Mouse (Mus musculus): ENCODE data around the gene A930004D18Rik. TPM values are rescaled to one million over a fixed set of nuclear protein-coding genes. Genes with fewer than 3 reads are reported as not detected.
A peak's percentile ranks its signal among the peaks of the same experiment; 100 is the strongest.

A930004D18Rik gene
- polyA plus RNA-seq, 2 experiments, result 8.8 to 13.0 TPM

GRCm38 (mm10) chr2:18039566-18040290 is 2.2 kb upstream of the A930004D18Rik start:
- ATAC-seq (ENCODE audit: low FRiP score, low read depth), result peak; percentile 71; the same call in 1 of the 2 replicates
- WGBS, result 8% methylated on average over 42 of the region's 46 CpGs

GRCm38 (mm10) chr2:18038895-18039371 is 1.4 kb upstream of the A930004D18Rik start:
- Histone ChIP-seq H3K27me3 (ENCODE audit: control insufficient read depth, insufficient read depth, low read length) (no peaks in the 10 kb centered on the region), H3K4me2 (replicated peaks; ENCODE audit: low read depth, low read length, severe bottlenecking) (no peak overlapping the region), H3K4me1 (ENCODE audit: control insufficient read depth, insufficient read depth, low read length) (peaks cover 42% of the 10 kb centered on the region), H3K4me3 (replicated peaks; ENCODE audit: low read length) (no peak overlapping the region), H3K36me3 (ENCODE audit: control insufficient read depth, insufficient read depth, low read length) (no peaks in the 10 kb centered on the region), H3K27ac (replicated peaks; ENCODE audit: low read depth, low read length) (no peak overlapping the region), H3K9ac (ENCODE audit: low read depth, low read length, severe bottlenecking) (peak overlapping the region; percentile 68; the same call in 1 of the 2 replicates), H3K9me3 (ENCODE audit: control insufficient read depth, low read length) (no peaks in the 10 kb centered on the region)
- TF ChIP-seq POLR2A (IDR thresholded peaks at IDR 0.05; ENCODE audit: borderline replicate concordance, extremely low read depth, insufficient read depth, insufficient read length), result no peak
- ATAC-seq (ENCODE audit: low FRiP score, low read depth) (peak; percentile 1; the same call in 1 of the 2 replicates), DNase-seq (ENCODE audit: low spot score) (no peak)
- WGBS, result 58% methylated on average over 10 of the region's 10 CpGs

More at GRCm38 (mm10) chr2:18039566-18040290, 2.2 kb upstream of the A930004D18Rik start:
- H3K9me3 ChIP-seq (ENCODE audit: control insufficient read depth, low read length), result no peaks in the 10 kb centered on the region
- H3K4me1 ChIP-seq (ENCODE audit: control insufficient read depth, insufficient read depth, low read length), result peaks cover 46% of the 10 kb centered on the region
- no peak for DNase-seq (ENCODE audit: low spot score)
- peak overlapping the region; percentile 44; the same call in 1 of the 2 replicates for H3K27ac ChIP-seq (replicated peaks; ENCODE audit: low read depth, low read length)
- no peak for TF ChIP-seq POLR2A (IDR thresholded peaks at IDR 0.05; ENCODE audit: borderline replicate concordance, extremely low read depth, insufficient read depth, insufficient read length)
- peak overlapping the region; percentile 68 for H3K9ac ChIP-seq (ENCODE audit: low read depth, low read length, severe bottlenecking)
- no peaks in the 10 kb centered on the region for H3K36me3 ChIP-seq (ENCODE audit: control insufficient read depth, insufficient read depth, low read length)
- no peaks in the 10 kb centered on the region for H3K27me3 ChIP-seq (ENCODE audit: control insufficient read depth, insufficient read depth, low read length)
- H3K4me2 ChIP-seq (replicated peaks; ENCODE audit: low read depth, low read length, severe bottlenecking), result peak overlapping the region; percentile 61
- H3K4me3 ChIP-seq (replicated peaks; ENCODE audit: low read length), result peak overlapping the region; percentile 22

- TF ChIP-seq POLR2A (IDR thresholded peaks at IDR 0.05; ENCODE audit: borderline replicate concordance, extremely low read depth, insufficient read depth, insufficient read length), result no peak
- no peak for ATAC-seq (ENCODE audit: low FRiP score, low read depth)
- 59% methylated on average over 3 of the region's 3 CpGs for WGBS
- no peaks in the 10 kb centered on the region for H3K9me3 ChIP-seq (ENCODE audit: control insufficient read depth, low read length)
- no peak overlapping the region for H3K4me2 ChIP-seq (replicated peaks; ENCODE audit: low read depth, low read length, severe bottlenecking)
- H3K4me1 ChIP-seq (ENCODE audit: control insufficient read depth, insufficient read depth, low read length), result peaks cover 39% of the 10 kb centered on the region
- H3K27me3 ChIP-seq (ENCODE audit: control insufficient read depth, insufficient read depth, low read length), result no peaks in the 10 kb centered on the region
- H3K27ac ChIP-seq (replicated peaks; ENCODE audit: low read depth, low read length), result no peak overlapping the region
- no peak for DNase-seq (ENCODE audit: low spot score)
- no peak overlapping the region for H3K9ac ChIP-seq (ENCODE audit: low read depth, low read length, severe bottlenecking)
- H3K4me3 ChIP-seq (replicated peaks; ENCODE audit: low read length), result no peak overlapping the region
- H3K36me3 ChIP-seq (ENCODE audit: control insufficient read depth, insufficient read depth, low read length), result no peaks in the 10 kb centered on the region
These were observed 710 bp upstream of the A930004D18Rik start for GRCm38 (mm10) chr2:18038141-18038752.

- no peak for TF ChIP-seq POLR2A (IDR thresholded peaks at IDR 0.05; ENCODE audit: borderline replicate concordance, extremely low read depth, insufficient read depth, insufficient read length)
- H3K27me3 ChIP-seq (ENCODE audit: control insufficient read depth, insufficient read depth, low read length), result no peaks in the 10 kb centered on the region
- no peaks in the 10 kb centered on the region for H3K36me3 ChIP-seq (ENCODE audit: control insufficient read depth, insufficient read depth, low read length)
- no peaks in the 10 kb centered on the region for H3K9me3 ChIP-seq (ENCODE audit: control insufficient read depth, low read length)
- DNase-seq (ENCODE audit: low spot score), result no peak
- H3K27ac ChIP-seq (replicated peaks; ENCODE audit: low read depth, low read length), result no peak overlapping the region
- WGBS, result 69% methylated on average over 10 of the region's 10 CpGs
- peaks cover 26% of the 10 kb centered on the region for H3K4me1 ChIP-seq (ENCODE audit: control insufficient read depth, insufficient read depth, low read length)
- ATAC-seq (ENCODE audit: low FRiP score, low read depth), result no peak
- H3K4me3 ChIP-seq (replicated peaks; ENCODE audit: low read length), result no peak overlapping the region
- H3K9ac ChIP-seq (ENCODE audit: low read depth, low read length, severe bottlenecking), result no peak overlapping the region
- no peak overlapping the region for H3K4me2 ChIP-seq (replicated peaks; ENCODE audit: low read depth, low read length, severe bottlenecking)
These were observed 2.9 kb downstream of the A930004D18Rik start for GRCm38 (mm10) chr2:18034371-18035250.
